Mouse (Mus musculus) CD4-positive, CD25-positive, alpha-beta regulatory T cell, adult 9 weeks (primary cell): Measurements from ENCODE around the gene Scarf2. TPM values are rescaled to one million over a fixed set of nuclear protein-coding genes. Genes with fewer than 3 reads are reported as not detected.

Experiments
- polyA plus RNA-seq: library from polyadenylated mRNA; unstranded; fragments of 100-300 nt; shearing (Covaris generic); gene quantifications from one replicate; pipeline ENCODE4 v1.2.1, GENCODE M21; 2017

Scarf2 gene
- not detected for polyA plus RNA-seq

GRCm38 (mm10) chr16:17796971-17797811, at the start of gene Scarf2:
Gene Scarf2, plus strand, starts transcription at chr16:17797282.

GRCm38 (mm10) chr16:17759344-17759773, 37.7 kb upstream of the Scarf2 start, which contains the start of gene Klhl22:
Gene Klhl22, plus strand, starts transcription at chr16:17759618.

GRCm38 (mm10) chr16:17832821-17833220, 35.7 kb downstream of the Scarf2 start, which contains the start of gene B830017H08Rik:
Gene B830017H08Rik, plus strand, starts transcription at chr16:17833121.

GRCm38 (mm10) chr16:17838051-17838450, 41.0 kb downstream of the Scarf2 start, which contains the start of gene Car15:
Gene Car15, minus strand, starts transcription at chr16:17838364.

Other genes with a start within 250 kb of the Scarf2 start
- gene Lrrc74b, start 236.0 kb upstream of the Scarf2 start, polyA plus RNA-seq = not detected
- not detected for gene P2rx6, start 235.4 kb upstream of the Scarf2 start, polyA plus RNA-seq
- 2.7 TPM for gene Slc7a4, start 214.1 kb upstream of the Scarf2 start, polyA plus RNA-seq
- gene Smpd4, start 177.9 kb upstream of the Scarf2 start, polyA plus RNA-seq = 29.2 TPM
- 0.53 TPM for gene Ccdc74a, start 150.8 kb upstream of the Scarf2 start, polyA plus RNA-seq
- 153 TPM for gene Med15, start 64.4 kb upstream of the Scarf2 start, polyA plus RNA-seq
- 19.5 TPM for gene Klhl22, start 37.7 kb upstream of the Scarf2 start, polyA plus RNA-seq
- not detected for gene B830017H08Rik, start 35.8 kb downstream of the Scarf2 start, polyA plus RNA-seq
- 3.8 TPM for gene Car15, start 41.1 kb downstream of the Scarf2 start, polyA plus RNA-seq
- 0.32 TPM for gene Gm20518, start 94.4 kb downstream of the Scarf2 start, polyA plus RNA-seq
- not detected for gene Tssk1, start 96.9 kb downstream of the Scarf2 start, polyA plus RNA-seq
- gene Dgcr2, start 101.3 kb downstream of the Scarf2 start, polyA plus RNA-seq = 51.8 TPM
- gene Tssk2, start 101.4 kb downstream of the Scarf2 start, polyA plus RNA-seq = 0.26 TPM
- 75.4 TPM for gene Ess2, start 114.1 kb downstream of the Scarf2 start, polyA plus RNA-seq
- gene Gsc2, start 117.8 kb downstream of the Scarf2 start, polyA plus RNA-seq = not detected
- 16.0 TPM for gene Slc25a1, start 130.9 kb downstream of the Scarf2 start, polyA plus RNA-seq
- not detected for gene Vpreb2, start 183.1 kb downstream of the Scarf2 start, polyA plus RNA-seq